Mouse (Mus musculus): ENCODE measurements around the gene Scoc. TPM values are rescaled to one million over a fixed set of nuclear protein-coding genes. Genes with fewer than 3 reads are reported as not detected.

Scoc gene
- total RNA-seq, 2 experiments from 2014 or later: 302 to 310 TPM

GRCm38 (mm10) chr8:83416878-83417277 is 41.3 kb downstream of the Scoc start:
- no peak for DNase-seq (ENCODE audit: extremely low spot score in 1 of 2, low spot score in 2 of 2)
- intact Hi-C loops (cut with DNase I): no loop called here

- intact Hi-C loops (cut with DNase I): loop anchor here (10.0 kb wide), 2 partner anchors 144 to 304 kb away; no protein-coding TSS in a partner anchor
- no peak for DNase-seq (ENCODE audit: extremely low spot score in 1 of 2, low spot score in 2 of 2)
Measured at GRCm38 (mm10) chr8:83408496-83408895, 49.7 kb downstream of the Scoc start.

GRCm38 (mm10) chr8:83406836-83407235 is 51.4 kb downstream of the Scoc start:
- no peak for DNase-seq (ENCODE audit: extremely low spot score in 1 of 2, low spot score in 2 of 2)
- intact Hi-C loops (cut with DNase I): loop anchor here (10.0 kb wide), 2 partner anchors 142 to 302 kb away; no protein-coding TSS in a partner anchor

GRCm38 (mm10) chr8:83405548-83405947 is 52.6 kb downstream of the Scoc start:
- no peak for DNase-seq (ENCODE audit: extremely low spot score in 1 of 2, low spot score in 2 of 2)
- intact Hi-C loops (cut with DNase I): loop anchor here (10.0 kb wide), 2 partner anchors 141 to 301 kb away; no protein-coding TSS in a partner anchor

GRCm38 (mm10) chr8:83397726-83398125 is 60.5 kb downstream of the Scoc start:
- intact Hi-C loops (cut with DNase I): no loop called here
- DNase-seq (ENCODE audit: extremely low spot score in 1 of 2, low spot score in 2 of 2): no peak

- intact Hi-C loops (cut with DNase I): no loop called here
- no peak for DNase-seq (ENCODE audit: extremely low spot score in 1 of 2, low spot score in 2 of 2)
Measured at GRCm38 (mm10) chr8:83396680-83397079, 61.5 kb downstream of the Scoc start.

- intact Hi-C loops (cut with DNase I): no loop called here
- DNase-seq (ENCODE audit: extremely low spot score in 1 of 2, low spot score in 2 of 2): no peak
Measured at GRCm38 (mm10) chr8:83394325-83394724, 63.9 kb downstream of the Scoc start.

- intact Hi-C loops (cut with DNase I): no loop called here
- no peak for DNase-seq (ENCODE audit: extremely low spot score in 1 of 2, low spot score in 2 of 2)
Measured at GRCm38 (mm10) chr8:83392521-83392920, 65.7 kb downstream of the Scoc start.

GRCm38 (mm10) chr8:83390006-83390701 is 68.0 kb downstream of the Scoc start:
- intact Hi-C loops (cut with DNase I): no loop called here

GRCm38 (mm10) chr8:83389316-83390005 is 68.7 kb downstream of the Scoc start, which contains the start of gene Clgn:
TSS of gene Clgn (plus strand) at chr8:83389867.
- peak; percentile 41 to 78 for DNase-seq (ENCODE audit: extremely low spot score in 1 of 2, low spot score in 2 of 2)
- intact Hi-C loops (cut with DNase I): no loop called here

More at GRCm38 (mm10) chr8:83390006-83390701, 68.0 kb downstream of the Scoc start:
- DNase-seq (ENCODE audit: extremely low spot score in 1 of 2, low spot score in 2 of 2): no peak

GRCm38 (mm10) chr8:83382850-83383249 is 75.3 kb downstream of the Scoc start:
- DNase-seq (ENCODE audit: extremely low spot score in 1 of 2, low spot score in 2 of 2): no peak
- intact Hi-C loops (cut with DNase I): no loop called here

GRCm38 (mm10) chr8:83381016-83381415 is 77.2 kb downstream of the Scoc start:
- no peak for DNase-seq (ENCODE audit: extremely low spot score in 1 of 2, low spot score in 2 of 2)
- intact Hi-C loops (cut with DNase I): no loop called here

- DNase-seq (ENCODE audit: extremely low spot score in 1 of 2, low spot score in 2 of 2): no peak
- intact Hi-C loops (cut with DNase I): no loop called here
Measured at GRCm38 (mm10) chr8:83380141-83380540, 78.0 kb downstream of the Scoc start.

Other genes starting within 250 kb of the Scoc start
- gene Ucp1, start 168.0 kb downstream of the Scoc start, total RNA-seq (2021): not detected
- gene Elmod2, start 125.9 kb downstream of the Scoc start, total RNA-seq (2021): 10 to 100 TPM; 11.2 to 13.9 TPM
- not detected for gene Mgat4d, start 109.9 kb downstream of the Scoc start, total RNA-seq (2021)
- 10 to 100 TPM; 10.8 to 11.0 TPM for gene Clgn, start 68.5 kb downstream of the Scoc start, total RNA-seq (2021)
- gene Olfr370, start 77.4 kb upstream of the Scoc start, total RNA-seq (2021): not detected
- gene Ndufb7, start 108.3 kb upstream of the Scoc start, total RNA-seq (2021): 100 to 1,000 TPM; 141 to 145 TPM
- gene Tecr, start 149.6 kb upstream of the Scoc start, total RNA-seq (2021): 100 to 1,000 TPM; 642 to 649 TPM
- 10 to 100 TPM; 35.9 to 36.3 TPM for gene Dnajb1, start 149.8 kb upstream of the Scoc start, total RNA-seq (2021)
- gene Gipc1, start 194.3 kb upstream of the Scoc start, total RNA-seq (2021): 10 to 100 TPM; 84.0 to 86.7 TPM
- under 1 TPM; 0.71 to 0.77 TPM for gene Ptger1, start 208.3 kb upstream of the Scoc start, total RNA-seq (2021)
- 10 to 100 TPM; 73.1 to 75.9 TPM for gene Pkn1, start 240.8 kb upstream of the Scoc start, total RNA-seq (2021)